Mouse (Mus musculus) brain, embryonic 18.5 days (tissue): ENCODE data around the gene Slc17a5.

Experiments
- DNase-seq: peaks from one replicate; pipeline ENCODE4 v3.0.0-alpha.2; 2012; ENCODE audit warnings: low read depth, low spot score

Gene Slc17a5

DNA sequence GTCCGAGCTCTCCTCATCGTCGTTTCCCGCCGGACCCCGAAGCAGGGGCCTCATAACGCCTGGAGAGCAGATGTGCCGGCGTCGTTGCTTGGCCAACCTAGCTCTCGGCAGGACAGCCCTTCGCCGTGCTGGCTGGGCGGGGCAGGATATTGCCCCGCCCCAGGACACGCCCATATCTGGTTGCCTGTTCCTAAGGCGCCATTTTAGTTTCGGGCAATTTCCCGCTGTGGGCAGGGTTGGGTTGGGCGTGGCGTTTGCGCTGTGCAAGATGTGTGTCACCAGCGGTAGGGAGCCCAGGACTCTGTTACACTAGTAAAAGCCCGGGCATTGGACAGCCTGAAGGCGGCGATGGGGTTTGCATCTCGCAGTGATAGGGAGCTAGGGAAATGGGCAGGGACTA lies at the start of gene Slc17a5:
Gene Slc17a5 (minus strand): TSS at position 128 of the 400 bp plus-strand sequence.
- DNase-seq = peak; percentile 87

DNA sequence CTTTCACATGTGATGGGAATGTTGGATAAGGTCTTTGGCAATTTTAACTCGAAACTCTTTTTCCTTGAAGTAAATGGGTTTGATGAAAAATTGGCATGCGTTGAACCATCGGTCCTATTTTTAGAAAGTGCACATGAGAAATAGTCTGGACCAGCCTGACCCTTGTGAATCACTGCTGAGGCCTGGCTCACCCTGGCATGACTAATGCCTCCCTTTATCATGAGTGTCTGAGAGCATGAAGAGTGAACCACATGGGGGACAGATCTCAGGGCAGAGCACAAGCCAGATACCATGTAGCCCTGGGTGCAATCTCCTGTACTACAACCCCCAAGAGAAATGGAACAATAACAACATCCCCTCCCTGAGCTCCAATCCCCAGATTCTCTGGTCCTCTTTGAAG lies 46.1 kb upstream of the Slc17a5 start:
- DNase-seq = no peak

DNA sequence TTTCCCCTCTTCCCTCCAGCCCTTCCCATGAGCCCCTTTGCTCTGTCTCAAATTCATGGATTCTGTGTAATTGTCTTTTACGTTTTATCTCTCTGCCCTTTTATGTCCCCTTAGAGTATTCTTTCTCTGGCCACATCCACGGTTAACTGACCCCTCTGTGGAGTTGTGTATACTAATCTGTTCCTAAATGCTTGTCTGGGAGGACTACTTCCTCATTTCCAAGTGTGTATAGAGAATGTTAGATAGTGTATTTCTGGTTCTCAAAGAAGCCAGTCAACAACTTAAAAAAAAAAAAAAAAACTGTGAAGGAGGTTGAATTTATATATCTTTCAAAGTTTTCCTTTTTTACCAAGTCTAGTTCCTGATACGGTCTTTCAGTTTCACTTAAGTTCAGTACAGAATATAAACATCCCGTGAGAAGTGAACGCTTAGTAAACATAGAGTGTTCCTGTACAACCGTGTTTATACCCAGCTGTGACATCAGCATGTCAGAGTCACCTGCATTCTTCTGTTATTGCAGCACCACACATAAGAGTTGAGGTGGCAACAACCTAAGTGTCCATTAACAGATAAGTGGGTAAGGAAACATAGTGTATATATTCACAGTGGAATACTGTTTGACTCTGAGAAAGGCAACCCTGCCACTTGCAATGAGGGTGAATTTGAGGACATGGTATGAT lies 44.1 kb upstream of the Slc17a5 start:
- no peak for DNase-seq

DNA sequence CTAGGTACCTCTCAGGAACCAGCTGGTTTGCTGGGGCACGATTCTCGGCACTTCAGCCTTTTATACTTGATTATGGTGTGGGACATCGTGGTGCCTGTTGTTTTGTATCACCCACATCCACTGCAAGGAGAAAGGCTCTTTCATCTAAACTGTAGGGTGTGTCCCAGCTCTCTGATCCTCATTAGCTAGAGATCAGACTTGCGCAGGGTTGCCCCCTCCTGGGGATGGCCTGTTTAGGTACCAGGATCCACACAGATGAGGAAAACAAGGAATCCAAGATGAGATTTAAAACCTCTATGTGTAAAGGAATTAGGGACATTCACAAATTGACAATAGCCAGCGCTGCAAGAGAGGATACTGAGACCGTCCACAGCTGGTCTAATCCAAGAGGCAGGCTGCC lies 42.1 kb upstream of the Slc17a5 start:
- no peak for DNase-seq

DNA sequence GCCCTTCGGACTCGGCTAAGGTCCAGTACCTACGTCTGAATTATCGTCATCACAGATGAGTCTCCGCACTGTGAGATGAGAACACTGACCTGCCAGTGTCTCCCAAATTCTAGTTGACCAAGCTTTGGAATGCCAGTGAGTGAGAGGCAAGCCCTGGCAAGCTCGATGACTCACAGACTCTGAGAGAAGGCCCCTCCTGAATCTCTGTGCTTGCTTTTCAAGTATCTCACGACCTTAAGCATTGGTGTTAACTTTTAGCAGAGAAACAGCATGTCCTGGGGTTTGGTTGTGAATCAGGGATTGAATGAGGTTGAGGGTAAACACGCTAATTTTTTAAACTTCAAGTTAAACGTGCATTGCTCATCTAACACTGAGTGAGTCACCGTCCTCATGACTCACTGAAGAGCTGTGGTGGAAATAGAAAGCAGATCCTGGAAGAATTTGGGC lies 35.5 kb upstream of the Slc17a5 start:
- no peak for DNase-seq

DNA sequence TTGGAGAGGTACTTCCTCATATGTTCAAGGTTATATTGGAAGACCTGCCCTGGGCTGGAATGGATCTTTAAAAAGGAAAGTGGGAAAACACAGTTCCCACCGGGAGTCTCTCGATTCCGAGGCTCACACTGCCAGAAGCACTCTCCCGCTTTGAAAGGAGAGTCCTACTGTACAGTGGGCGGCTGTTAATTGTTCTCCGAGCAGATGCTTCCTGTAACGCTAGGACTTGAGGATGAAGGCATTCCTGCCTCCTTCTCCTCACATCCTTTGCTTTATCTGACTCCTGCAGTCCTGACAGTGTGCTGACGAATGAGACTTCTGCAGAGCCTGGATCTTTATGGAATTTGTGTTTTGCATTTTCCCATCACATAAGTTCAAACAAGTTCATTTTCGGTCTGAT lies 31.4 kb upstream of the Slc17a5 start:
- DNase-seq = no peak

DNA sequence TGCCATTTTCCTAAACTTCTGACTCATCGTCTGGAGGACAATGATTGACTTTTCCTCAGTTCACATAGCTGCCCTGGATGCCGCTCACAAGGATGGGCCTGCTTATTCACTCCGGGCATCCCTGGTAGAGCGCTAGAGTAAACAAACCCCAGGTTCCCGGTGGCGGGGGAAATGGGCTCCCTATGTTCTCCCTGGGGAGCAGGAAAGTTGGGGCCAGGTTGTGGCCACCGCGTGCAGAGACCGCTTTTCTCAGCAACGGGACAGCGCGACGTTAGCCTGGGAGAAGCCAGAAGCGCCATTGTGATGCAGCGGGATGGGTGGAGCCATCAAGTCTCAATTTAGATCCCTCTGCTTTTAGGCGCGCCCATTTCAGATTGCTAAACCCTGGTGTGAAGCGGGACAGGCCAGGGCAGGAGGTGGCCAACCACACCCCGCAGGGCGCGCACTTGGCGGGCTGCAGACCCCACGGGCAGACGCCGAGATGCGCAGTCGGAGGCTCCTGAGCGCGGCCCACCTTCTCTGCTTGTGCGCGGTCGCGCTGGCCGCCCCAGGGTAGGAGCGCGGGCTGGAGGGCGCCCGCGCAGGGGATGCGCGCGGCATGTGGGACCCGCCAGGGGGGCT lies 27.7 kb upstream of the Slc17a5 start, which contains the start of gene Cd109:
Gene Cd109 (plus strand): TSS at position 146 of the 621 bp plus-strand sequence.
- no peak for DNase-seq

DNA sequence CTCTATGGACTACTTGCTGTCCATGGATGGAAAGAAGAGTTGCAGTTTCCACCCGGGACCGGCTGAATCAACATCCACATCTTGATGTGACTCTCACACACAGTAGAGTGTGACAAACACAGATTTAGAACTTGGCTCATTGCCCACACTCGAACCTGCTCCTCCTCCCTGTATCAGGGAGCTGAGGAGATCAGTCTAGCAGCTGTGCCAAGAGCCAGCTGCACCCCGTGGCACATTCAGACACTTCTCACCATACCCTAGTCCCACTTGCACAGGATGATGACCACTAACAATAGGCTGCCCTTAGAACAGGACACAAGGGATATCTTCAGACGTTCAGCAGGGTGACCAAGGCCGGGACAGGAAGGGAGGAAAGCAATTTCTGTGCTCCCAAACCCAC lies 26.4 kb upstream of the Slc17a5 start:
- no peak for DNase-seq

DNA sequence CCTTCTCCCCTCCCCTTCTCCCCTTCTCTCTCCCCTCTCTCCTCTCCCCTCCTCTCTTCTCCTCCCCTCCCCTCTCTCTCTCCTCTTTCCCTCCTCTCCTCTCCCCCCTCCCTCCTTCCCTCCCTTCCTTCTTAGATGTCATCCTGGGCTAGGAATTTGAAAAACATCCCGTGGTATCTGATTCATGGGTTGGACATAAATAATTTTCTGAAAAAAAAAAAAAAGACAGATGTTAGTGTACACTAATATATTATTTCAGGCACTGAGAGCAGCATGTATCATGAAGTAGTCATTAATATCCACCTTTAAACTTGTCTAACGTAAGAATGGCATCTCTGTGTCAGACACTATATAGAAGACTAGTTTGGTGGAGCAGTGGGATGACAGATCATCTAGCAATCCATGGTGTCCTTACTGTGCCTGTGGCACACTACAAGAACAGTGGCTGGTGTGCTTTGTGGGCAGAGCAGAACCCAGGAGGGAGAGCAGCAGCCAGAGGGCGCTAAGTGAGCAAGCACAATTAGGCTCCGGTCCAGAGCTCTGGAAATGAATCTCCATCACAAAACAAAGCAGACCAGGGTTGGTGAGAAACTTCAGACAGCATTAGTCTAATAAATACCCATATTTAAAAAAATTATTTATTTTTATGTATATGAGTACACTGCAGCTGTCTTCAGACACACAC lies 13.3 kb upstream of the Slc17a5 start:
- DNase-seq = no peak

DNA sequence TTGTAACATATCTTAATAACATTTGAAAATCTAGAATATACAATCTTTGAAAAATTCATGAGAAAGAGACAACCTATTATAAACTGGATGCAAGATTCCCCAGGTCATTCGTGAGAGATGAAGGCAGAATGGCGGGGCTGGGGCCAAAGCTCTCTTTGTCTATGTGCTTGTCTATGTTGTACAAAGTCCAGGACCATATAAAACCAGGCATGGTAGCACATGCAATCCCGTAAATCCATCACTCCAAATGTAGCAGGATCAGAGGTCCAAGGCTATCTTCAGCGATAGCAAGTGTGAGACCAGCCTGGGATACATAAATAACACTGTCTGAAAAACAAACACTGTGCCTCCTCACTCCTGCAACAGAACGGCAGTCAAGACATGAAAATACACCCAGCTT lies 12.1 kb upstream of the Slc17a5 start:
- DNase-seq = no peak

DNA sequence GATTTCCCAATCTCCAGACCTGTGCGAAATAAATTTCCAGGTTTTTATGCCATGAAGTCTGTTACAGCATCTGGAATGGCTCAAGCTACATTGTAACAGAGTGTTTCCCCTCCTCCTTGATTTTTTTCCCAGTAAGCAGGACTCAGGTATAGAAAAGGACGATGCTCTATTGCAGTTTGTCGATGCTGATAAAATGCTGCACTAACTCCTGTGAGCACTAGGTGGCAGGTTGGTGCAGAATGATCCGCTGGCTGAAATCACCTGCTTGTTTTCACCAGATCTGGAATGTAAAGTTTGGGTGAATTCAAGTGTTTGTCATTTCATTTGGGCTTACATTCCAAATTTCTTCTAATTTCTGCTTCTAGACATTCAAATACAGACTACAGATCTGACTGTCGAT lies 9.0 kb upstream of the Slc17a5 start:
- no peak for DNase-seq

DNA sequence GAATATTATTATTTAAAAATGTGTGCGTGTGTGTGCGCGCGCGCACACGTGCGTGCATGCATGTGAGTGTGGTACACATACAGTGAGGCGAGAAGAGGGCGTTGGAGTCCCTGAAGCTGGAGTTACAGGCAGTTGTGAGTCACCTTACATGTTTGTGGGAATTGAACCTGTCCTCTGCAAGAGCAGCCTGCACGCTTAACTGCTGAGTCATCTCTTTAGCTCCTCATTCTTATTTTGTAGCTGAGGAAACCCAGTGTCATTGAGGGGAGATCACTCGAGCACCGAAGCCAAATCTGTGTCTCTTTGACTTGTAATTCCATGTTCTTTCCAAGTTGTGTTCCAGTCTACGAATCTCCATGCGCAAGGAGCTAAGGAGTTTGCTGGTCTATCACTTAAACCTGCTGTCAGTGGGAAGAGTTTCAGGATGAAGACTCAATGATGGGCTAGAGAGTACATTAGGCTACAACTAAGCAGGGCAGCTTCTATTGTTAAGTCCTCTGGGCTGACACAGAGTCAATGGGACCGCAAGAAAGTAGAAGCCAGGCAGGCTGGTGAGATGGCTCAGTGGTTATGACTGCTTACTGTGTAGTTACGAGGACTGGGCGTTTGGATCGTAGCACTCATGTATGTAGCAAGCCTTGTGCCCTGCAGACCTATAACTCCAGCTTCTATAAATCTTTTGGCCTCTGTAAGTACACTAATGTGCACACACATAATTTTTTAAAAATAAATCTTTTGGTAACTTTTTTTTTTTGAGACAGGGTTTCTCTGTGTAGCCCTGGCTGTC lies 8.1 kb upstream of the Slc17a5 start:
- DNase-seq = no peak

DNA sequence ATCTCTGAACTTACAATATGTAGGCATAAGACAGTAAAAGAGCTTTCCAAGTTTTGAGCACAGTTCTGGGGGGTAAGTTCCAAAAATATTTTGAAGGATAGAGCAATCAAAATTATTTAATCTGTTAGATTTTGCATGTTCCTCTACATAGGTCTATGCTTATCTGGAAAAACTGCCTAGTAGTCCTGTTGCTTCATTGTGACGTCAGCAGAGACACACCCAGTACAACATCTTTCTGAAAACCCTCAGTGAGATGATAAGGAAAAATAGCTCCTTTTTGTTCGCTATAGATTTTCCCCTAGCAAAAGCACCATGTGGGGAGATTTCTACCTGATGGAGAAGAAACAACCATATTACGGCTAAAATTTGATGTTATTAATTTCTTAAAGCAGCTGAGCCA lies 7.4 kb upstream of the Slc17a5 start:
- DNase-seq = no peak

DNA sequence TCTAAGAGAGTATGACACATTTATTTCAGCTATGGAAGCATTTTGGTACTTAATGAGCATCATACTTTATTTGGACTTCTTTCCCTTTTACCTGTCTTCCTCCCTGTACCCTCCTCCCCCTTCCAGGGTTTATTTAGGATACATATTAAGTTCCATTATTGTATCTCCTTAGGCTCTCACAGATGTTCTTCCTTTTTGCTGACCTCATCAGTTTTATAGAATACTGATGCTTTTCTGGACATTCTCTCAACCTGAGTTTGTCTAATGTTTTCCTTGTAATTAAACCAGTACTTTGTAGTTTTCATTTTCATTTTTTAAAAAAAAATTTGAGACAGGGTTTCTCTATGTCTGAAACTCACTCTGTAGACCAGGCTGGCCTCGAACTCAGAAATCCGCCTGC lies 2.6 kb upstream of the Slc17a5 start:
- DNase-seq = no peak

DNA sequence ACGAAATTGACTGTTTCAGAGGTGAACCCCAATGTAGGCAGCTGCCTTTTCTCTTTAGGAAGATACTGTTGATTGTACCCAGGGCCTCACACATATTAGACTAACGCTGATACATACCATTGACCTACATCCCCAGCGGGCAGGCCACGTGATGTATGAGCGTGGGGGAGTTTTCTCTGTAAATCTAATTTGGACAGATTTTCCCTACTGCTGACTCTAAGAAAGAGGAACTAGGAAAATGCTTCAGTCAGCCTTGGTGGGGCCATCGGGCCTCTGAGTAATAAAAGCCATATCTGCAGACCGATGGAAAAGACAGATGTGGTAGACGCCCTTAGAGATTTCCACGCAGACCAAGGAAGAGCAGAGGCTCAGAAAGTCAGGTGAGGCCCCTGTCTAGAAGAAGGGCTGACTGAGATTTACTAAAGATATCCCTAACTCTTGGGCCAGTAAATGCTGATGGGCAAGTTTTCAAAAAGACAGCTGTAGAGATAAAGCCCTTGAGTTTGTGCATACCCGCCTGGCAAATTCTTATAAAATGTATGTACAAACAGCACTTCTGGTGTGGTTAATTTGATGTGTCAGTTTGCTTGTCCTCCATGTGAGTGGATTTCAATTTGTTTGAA lies 681 bp upstream of the Slc17a5 start:
- no peak for DNase-seq

DNA sequence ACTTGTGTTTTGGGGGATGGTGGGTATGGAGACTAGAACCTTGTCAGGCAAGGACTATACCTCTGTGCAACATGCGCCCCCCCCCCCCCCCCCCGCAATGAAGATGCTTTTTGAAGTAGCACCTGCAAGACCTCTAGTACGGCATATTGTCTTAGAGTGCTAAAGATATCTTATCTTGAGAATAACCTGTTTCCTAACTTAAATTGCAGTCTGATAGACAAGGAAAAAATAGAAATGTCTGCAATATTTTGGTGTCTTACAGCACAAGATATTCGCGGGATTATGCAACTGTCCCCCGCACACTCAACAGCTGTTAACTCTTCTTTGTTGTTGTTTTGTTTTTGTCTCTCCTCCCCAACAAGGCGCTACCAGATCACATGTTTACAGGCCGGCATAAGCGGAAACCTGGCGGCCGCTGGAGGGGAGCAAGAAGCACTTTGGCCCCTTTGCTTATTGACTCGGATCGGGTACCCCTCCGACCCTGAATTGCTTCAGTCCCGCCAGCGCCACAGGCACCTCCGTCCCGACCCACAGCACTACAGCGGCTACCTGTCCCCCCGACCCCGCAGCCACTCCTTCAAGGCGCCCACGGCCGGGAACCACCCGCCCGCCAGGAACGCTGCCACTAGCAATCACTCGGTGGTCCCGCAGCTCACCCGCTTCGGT lies 490 bp downstream of the Slc17a5 start:
- DNase-seq = no peak

DNA sequence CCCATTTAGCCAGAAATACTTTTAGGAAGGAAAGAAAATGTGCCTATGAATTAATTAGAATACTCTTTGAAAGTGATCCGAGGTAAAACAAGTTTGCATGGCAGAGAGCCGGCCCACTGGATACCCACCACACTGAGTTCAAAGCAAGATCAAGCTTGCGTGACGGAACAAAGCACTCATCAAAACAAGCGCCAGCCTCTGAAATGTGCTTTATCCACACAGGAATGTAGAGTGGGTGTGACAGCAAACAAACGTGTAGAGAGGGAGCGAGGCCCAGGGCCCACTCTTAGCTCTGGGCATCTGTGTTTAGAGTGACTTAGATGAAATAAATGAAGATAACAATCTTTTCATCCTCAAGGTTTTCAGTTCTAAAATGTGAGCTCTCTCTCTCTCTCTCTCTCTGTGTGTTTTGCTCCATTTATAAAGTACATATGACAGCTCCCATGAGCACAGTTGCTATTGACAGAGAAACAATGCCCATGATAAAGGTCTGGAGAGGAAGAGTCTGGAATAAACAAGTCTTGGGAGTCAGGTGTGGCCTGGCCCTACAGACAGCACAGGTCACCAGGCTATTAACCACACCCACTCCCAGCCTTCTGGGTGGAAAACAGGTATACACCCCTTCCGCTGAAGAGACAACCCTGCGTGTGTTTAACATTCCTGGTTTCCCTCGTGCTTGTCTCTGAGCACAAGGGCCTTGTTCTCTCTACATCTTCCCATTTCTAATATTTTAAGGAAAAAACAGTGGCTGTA lies 8.0 kb downstream of the Slc17a5 start:
- DNase-seq = no peak

DNA sequence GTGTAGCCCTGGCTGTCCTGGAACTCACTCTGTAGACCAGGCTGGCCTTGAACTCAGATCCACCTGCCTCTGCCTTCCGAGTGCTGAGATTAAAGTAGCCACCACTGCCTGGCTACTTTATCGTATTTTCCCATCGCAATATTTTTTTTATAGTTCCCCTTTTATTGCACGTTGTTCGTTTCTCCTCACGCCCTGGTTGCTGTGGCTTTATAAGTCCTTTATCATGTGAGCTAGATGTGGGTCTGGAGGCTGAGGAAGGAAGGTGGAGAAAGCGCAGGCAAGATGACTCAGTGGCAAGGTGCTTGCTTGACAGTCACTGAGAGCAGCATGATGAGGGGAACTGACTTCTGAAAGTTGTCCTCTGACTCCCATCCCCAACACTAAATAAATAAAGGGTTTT lies 9.0 kb downstream of the Slc17a5 start:
- no peak for DNase-seq

DNA sequence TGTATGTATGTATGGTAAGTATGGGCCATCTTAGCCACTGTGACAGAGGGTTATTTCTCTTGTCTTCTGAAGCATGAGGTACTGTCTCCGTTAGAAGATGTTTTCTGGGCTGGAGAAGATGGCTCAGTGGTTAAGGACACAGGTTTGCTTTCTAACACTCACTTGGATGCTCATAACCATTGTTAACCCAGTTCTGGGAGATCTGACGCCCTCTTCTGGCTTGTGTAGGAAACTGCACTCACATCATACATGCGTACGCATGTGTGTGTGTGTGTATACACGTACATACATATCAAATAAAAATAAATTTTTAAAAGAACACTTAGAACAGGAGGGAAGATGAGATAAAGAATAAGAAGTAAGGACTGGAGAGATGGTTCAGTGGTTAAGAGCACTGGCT lies 11.4 kb downstream of the Slc17a5 start:
- no peak for DNase-seq

DNA sequence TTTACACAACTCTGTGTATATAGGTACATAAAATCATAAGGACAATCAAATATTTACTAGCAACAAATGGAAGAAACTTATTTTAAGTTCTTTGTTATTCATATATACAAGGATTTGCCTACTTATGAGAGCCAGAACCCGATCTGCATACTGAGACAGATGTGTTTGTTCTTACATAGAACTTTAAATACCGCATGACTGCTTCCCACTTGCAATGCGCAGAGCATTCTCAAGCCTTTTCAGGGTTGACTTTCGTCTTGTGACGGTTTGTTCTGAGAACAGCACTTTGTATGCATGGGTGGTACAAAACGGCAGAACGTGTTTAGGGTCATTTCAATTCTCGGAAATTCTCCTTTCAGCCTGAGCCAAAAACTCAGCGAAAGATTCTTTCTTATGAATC lies 17.9 kb downstream of the Slc17a5 start:
- no peak for DNase-seq
